Mouse (Mus musculus): ENCODE results near the gene Rfx8. TPM values are rescaled to one million over a fixed set of nuclear protein-coding genes. Genes with fewer than 3 reads are reported as not detected.

Gene Rfx8
- polyA plus RNA-seq (2016; fragmentation: Nextera tagmentation; extraction: Ambion mirVana): 0.12 and 0.22 TPM in 2 replicates

GRCm38 (mm10) chr1:39720632-39721350 is at the start of gene Rfx8:
Rfx8 (minus strand) TSS chr1:39720997.
- peak; percentile 64 for DNase-seq (ENCODE audit: low spot score)
- H3K4me1 ChIP-seq (replicated peaks): peaks cover 31% of the 10 kb centered on the region
- WGBS: 2% methylated on average over 42 of the region's 42 CpGs
- no peaks in the 10 kb centered on the region for H3K36me3 ChIP-seq
- H3K27ac ChIP-seq: peak within 1 kb of the TSS; percentile 94
- H3K4me3 ChIP-seq: peak within 1 kb of the TSS; percentile 74
- H3K27me3 ChIP-seq (ENCODE audit: insufficient read depth, poor library complexity, severe bottlenecking): 0 out of 2 replicates have a peak, but pooled peaks cover 8% of the 10 kb centered on the region
- no peaks in the 10 kb centered on the region for H3K9me3 ChIP-seq

- WGBS: 82% methylated on average over 5 of the region's 5 CpGs
- H3K36me3 ChIP-seq: no peaks in the 10 kb centered on the region
- peaks cover 29% of the 10 kb centered on the region for H3K4me1 ChIP-seq (replicated peaks)
- no peak for DNase-seq (ENCODE audit: low spot score)
- no peak overlapping the region for H3K27ac ChIP-seq
- H3K9me3 ChIP-seq: no peaks in the 10 kb centered on the region
- no peaks in the 10 kb centered on the region for H3K27me3 ChIP-seq (ENCODE audit: insufficient read depth, poor library complexity, severe bottlenecking)
- no peak overlapping the region for H3K4me3 ChIP-seq
Measured at GRCm38 (mm10) chr1:39770436-39770835, 49.6 kb upstream of the Rfx8 start.

GRCm38 (mm10) chr1:39768017-39768416 is 47.2 kb upstream of the Rfx8 start:
- H3K36me3 ChIP-seq: no peaks in the 10 kb centered on the region
- WGBS: 85% methylated on average over 3 of the region's 3 CpGs
- no peak overlapping the region for H3K4me3 ChIP-seq
- H3K27me3 ChIP-seq (ENCODE audit: insufficient read depth, poor library complexity, severe bottlenecking): no peaks in the 10 kb centered on the region
- no peak for DNase-seq (ENCODE audit: low spot score)
- H3K9me3 ChIP-seq: no peaks in the 10 kb centered on the region
- H3K4me1 ChIP-seq (replicated peaks): peaks cover 13% of the 10 kb centered on the region
- no peak overlapping the region for H3K27ac ChIP-seq

- DNase-seq (ENCODE audit: low spot score): no peak
- Histone ChIP-seq H3K4me3 (no peak overlapping the region), H3K4me1 (replicated peaks) (peaks cover 14% of the 10 kb centered on the region), H3K27ac (no peak overlapping the region), H3K36me3 (no peaks in the 10 kb centered on the region), H3K27me3 (ENCODE audit: insufficient read depth, poor library complexity, severe bottlenecking) (no peaks in the 10 kb centered on the region), H3K9me3 (no peaks in the 10 kb centered on the region)
- 92% methylated on average over 7 of the region's 7 CpGs for WGBS
Measured at GRCm38 (mm10) chr1:39765854-39766493, 45.2 kb upstream of the Rfx8 start.

- Histone ChIP-seq H3K27ac (peak overlapping the region; percentile 66; the same call in 1 of the 2 replicates), H3K27me3 (ENCODE audit: insufficient read depth, poor library complexity, severe bottlenecking) (no peaks in the 10 kb centered on the region), H3K4me3 (peak overlapping the region; percentile 34), H3K4me1 (replicated peaks) (peaks cover 15% of the 10 kb centered on the region), H3K9me3 (no peaks in the 10 kb centered on the region), H3K36me3 (no peaks in the 10 kb centered on the region)
- WGBS: 4% methylated on average over 10 of the region's 10 CpGs
- peak; percentile 36 for DNase-seq (ENCODE audit: low spot score)
Measured at GRCm38 (mm10) chr1:39762025-39762370, 41.2 kb upstream of the Rfx8 start.

- Histone ChIP-seq H3K4me1 (replicated peaks) (peaks cover 15% of the 10 kb centered on the region), H3K27ac (peak overlapping the region; percentile 66; the same call in 1 of the 2 replicates), H3K27me3 (ENCODE audit: insufficient read depth, poor library complexity, severe bottlenecking) (no peaks in the 10 kb centered on the region), H3K36me3 (no peaks in the 10 kb centered on the region), H3K4me3 (peak overlapping the region; percentile 34), H3K9me3 (no peaks in the 10 kb centered on the region)
- WGBS: 6% methylated on average over 22 of the region's 22 CpGs
- peak; percentile 64 for DNase-seq (ENCODE audit: low spot score)
Measured at GRCm38 (mm10) chr1:39761211-39762024, 40.6 kb upstream of the Rfx8 start.

- H3K4me3 ChIP-seq: no peak overlapping the region
- H3K9me3 ChIP-seq: no peaks in the 10 kb centered on the region
- H3K36me3 ChIP-seq: no peaks in the 10 kb centered on the region
- peaks cover 15% of the 10 kb centered on the region for H3K4me1 ChIP-seq (replicated peaks)
- no peak overlapping the region for H3K27ac ChIP-seq
- no peaks in the 10 kb centered on the region for H3K27me3 ChIP-seq (ENCODE audit: insufficient read depth, poor library complexity, severe bottlenecking)
- 80% methylated on average over 6 of the region's 6 CpGs for WGBS
- no peak for DNase-seq (ENCODE audit: low spot score)
Measured at GRCm38 (mm10) chr1:39760181-39760715, 39.5 kb upstream of the Rfx8 start.

- peaks cover 15% of the 10 kb centered on the region for H3K4me1 ChIP-seq (replicated peaks)
- no peak for DNase-seq (ENCODE audit: low spot score)
- H3K4me3 ChIP-seq: no peak overlapping the region
- H3K27ac ChIP-seq: no peak overlapping the region
- 63% methylated on average over 9 of the region's 9 CpGs for WGBS
- no peaks in the 10 kb centered on the region for H3K9me3 ChIP-seq
- H3K36me3 ChIP-seq: no peaks in the 10 kb centered on the region
- no peaks in the 10 kb centered on the region for H3K27me3 ChIP-seq (ENCODE audit: insufficient read depth, poor library complexity, severe bottlenecking)
Measured at GRCm38 (mm10) chr1:39759231-39760175, 38.7 kb upstream of the Rfx8 start.

- WGBS: 74% methylated on average over 9 of the region's 9 CpGs
- no peak overlapping the region for H3K4me3 ChIP-seq
- H3K9me3 ChIP-seq: no peaks in the 10 kb centered on the region
- H3K27ac ChIP-seq: no peak overlapping the region
- no peak for DNase-seq (ENCODE audit: low spot score)
- H3K36me3 ChIP-seq: no peaks in the 10 kb centered on the region
- H3K27me3 ChIP-seq (ENCODE audit: insufficient read depth, poor library complexity, severe bottlenecking): no peaks in the 10 kb centered on the region
- peaks cover 15% of the 10 kb centered on the region for H3K4me1 ChIP-seq (replicated peaks)
Measured at GRCm38 (mm10) chr1:39758244-39758643, 37.4 kb upstream of the Rfx8 start.

- no peaks in the 10 kb centered on the region for H3K36me3 ChIP-seq
- no peak for DNase-seq (ENCODE audit: low spot score)
- H3K9me3 ChIP-seq: no peaks in the 10 kb centered on the region
- no peaks in the 10 kb centered on the region for H3K27me3 ChIP-seq (ENCODE audit: insufficient read depth, poor library complexity, severe bottlenecking)
- H3K4me3 ChIP-seq: no peak overlapping the region
- 0 out of 2 replicates have a peak overlapping the region, but pooled peaks have one; percentile 35 for H3K27ac ChIP-seq
- peaks cover 10% of the 10 kb centered on the region for H3K4me1 ChIP-seq (replicated peaks)
- 87% methylated on average over 11 of the region's 11 CpGs for WGBS
Measured at GRCm38 (mm10) chr1:39756952-39757351, 36.2 kb upstream of the Rfx8 start.

GRCm38 (mm10) chr1:39754224-39754957 is 33.6 kb upstream of the Rfx8 start:
- WGBS: 82% methylated on average over 13 of the region's 13 CpGs
- H3K36me3 ChIP-seq: no peaks in the 10 kb centered on the region
- no peak for DNase-seq (ENCODE audit: low spot score)
- peaks cover 17% of the 10 kb centered on the region for H3K4me1 ChIP-seq (replicated peaks)
- no peak overlapping the region for H3K4me3 ChIP-seq
- H3K9me3 ChIP-seq: no peaks in the 10 kb centered on the region
- H3K27ac ChIP-seq: no peak overlapping the region
- no peaks in the 10 kb centered on the region for H3K27me3 ChIP-seq (ENCODE audit: insufficient read depth, poor library complexity, severe bottlenecking)

Measured in hindbrain, embryonic 10.5 days (tissue).